Mouse (Mus musculus): ENCODE data around the gene Zfp148.

GRCm38 (mm10) chr16:33482309-33482708 is 101.7 kb downstream of the Zfp148 start:
- TF ChIP-seq CTCF (IDR thresholded peaks at IDR 0.05; ENCODE audit: borderline replicate concordance, insufficient read depth, low read depth, low read length): no peak
- no peak for TF ChIP-seq POLR2A (IDR thresholded peaks at IDR 0.05; ENCODE audit: borderline replicate concordance, insufficient read depth, low read length)
